Mouse (Mus musculus) Muller cell, postnatal 12 days (primary cell): ENCODE measurements around the gene Idh3a.
"Not testable (repeated sequence)": the region's sequence is repeated elsewhere in the genome, so short reads cannot be mapped to it uniquely, and the experiment has no call there.

Source experiments
- DNase-seq: peaks from one replicate; pipeline ENCODE4 v3.0.0-alpha.2; 2015; ENCODE audit errors: inconsistent ontology term

Gene Idh3a

GRCm38 (mm10) chr9:54587863-54588262 lies 1.7 kb downstream of the Idh3a start:
- no peak for DNase-seq

GRCm38 (mm10) chr9:54593652-54594051 lies 7.5 kb downstream of the Idh3a start:
- DNase-seq, result not testable (repeated sequence)

- no peak for DNase-seq
Observed at GRCm38 (mm10) chr9:54596752-54597465, 10.8 kb downstream of the Idh3a start.

GRCm38 (mm10) chr9:54602386-54602785 lies 16.3 kb downstream of the Idh3a start:
- DNase-seq, result no peak

GRCm38 (mm10) chr9:54602916-54603315 lies 16.8 kb downstream of the Idh3a start:
- no peak for DNase-seq

- no peak for DNase-seq
Observed at GRCm38 (mm10) chr9:54604131-54604654, 18.1 kb downstream of the Idh3a start.

- DNase-seq, result peak; percentile 22
Observed at GRCm38 (mm10) chr9:54604886-54605285, 18.8 kb downstream of the Idh3a start.

GRCm38 (mm10) chr9:54612781-54613191 lies 26.7 kb downstream of the Idh3a start:
- DNase-seq, result no peak

GRCm38 (mm10) chr9:54614182-54614850 lies 28.2 kb downstream of the Idh3a start:
- DNase-seq, result peak; percentile 24

GRCm38 (mm10) chr9:54627240-54627639 lies 41.1 kb downstream of the Idh3a start:
- DNase-seq, result no peak

GRCm38 (mm10) chr9:54628752-54629151 lies 42.6 kb downstream of the Idh3a start:
- no peak for DNase-seq

GRCm38 (mm10) chr9:54629613-54630261 lies 43.6 kb downstream of the Idh3a start:
- DNase-seq, result peak; percentile 6

- no peak for DNase-seq
Observed at GRCm38 (mm10) chr9:54630905-54631304, 44.8 kb downstream of the Idh3a start.

GRCm38 (mm10) chr9:54633401-54633800 lies 47.3 kb downstream of the Idh3a start:
- DNase-seq, result no peak

- DNase-seq, result peak; percentile 61
Observed at GRCm38 (mm10) chr9:54637510-54638314, 51.6 kb downstream of the Idh3a start.

- peak; percentile 36 for DNase-seq
Observed at GRCm38 (mm10) chr9:54639192-54639591, 53.1 kb downstream of the Idh3a start.

GRCm38 (mm10) chr9:54641548-54641947 lies 55.4 kb downstream of the Idh3a start:
- no peak for DNase-seq

GRCm38 (mm10) chr9:54642149-54642548 lies 56.0 kb downstream of the Idh3a start:
- DNase-seq, result no peak

- peak; percentile 30 for DNase-seq
Observed at GRCm38 (mm10) chr9:54642556-54642955, 56.4 kb downstream of the Idh3a start.

GRCm38 (mm10) chr9:54643179-54643578 lies 57.0 kb downstream of the Idh3a start:
- no peak for DNase-seq

GRCm38 (mm10) chr9:54645530-54645929 lies 59.4 kb downstream of the Idh3a start:
- no peak for DNase-seq

GRCm38 (mm10) chr9:54646252-54646651 lies 60.1 kb downstream of the Idh3a start:
- no peak for DNase-seq
